Mouse (Mus musculus) midbrain, embryonic 15.5 days (tissue): Measurements from ENCODE around the gene Dok5. TPM values are rescaled to one million over a fixed set of nuclear protein-coding genes. Genes with fewer than 3 reads are reported as not detected.
A peak's percentile ranks its signal among the peaks of the same experiment; 100 is the strongest.

ENCODE experiments used
- ATAC-seq: fragments of 200-750 bp; cut with Nextera tagmentation; replicated peaks from 2 replicates; pipeline ENCODE4 v1.8.0; 2017; ENCODE audit warnings: moderate TSS enrichment
- H3K27ac ChIP-seq: fragments of 300-500 bp; sonication (generic); 2 replicates; pipeline ENCODE4 v1.5.1; 2015; ENCODE audit warnings: mild to moderate bottlenecking, inconsistent platforms
- H3K27me3 ChIP-seq: fragments of 300-500 bp; sonication (generic); replicated peaks from 2 replicates; pipeline ENCODE4 v1.6.1; 2015; ENCODE audit warnings: inconsistent platforms
- H3K36me3 ChIP-seq: fragments of 300-500 bp; sonication (generic); replicated peaks from 2 replicates; pipeline ENCODE4 v1.6.1; 2015; ENCODE audit warnings: inconsistent platforms
- H3K4me1 ChIP-seq: fragments of 300-500 bp; sonication (generic); 2 replicates; pipeline ENCODE4 v1.6.1; 2015; ENCODE audit warnings: inconsistent platforms
- H3K4me2 ChIP-seq: fragments of 300-500 bp; sonication (generic); 2 replicates; pipeline ENCODE4 v1.6.1; 2015; ENCODE audit warnings: inconsistent platforms, mild to moderate bottlenecking, moderate library complexity
- H3K4me3 ChIP-seq: fragments of 300-500 bp; sonication (generic); 2 replicates; pipeline ENCODE4 v1.5.1; 2015; ENCODE audit warnings: mild to moderate bottlenecking, inconsistent platforms
- H3K9ac ChIP-seq: fragments of 300-500 bp; sonication (generic); 2 replicates; pipeline ENCODE4 v1.6.1; 2015; ENCODE audit warnings: mild to moderate bottlenecking, inconsistent platforms
- H3K9me3 ChIP-seq: fragments of 300-500 bp; sonication (generic); 2 replicates; pipeline ENCODE4 v1.6.1; 2016; ENCODE audit warnings: inconsistent platforms
- WGBS: fragments of 180-500 bp; shearing (Covaris S2); methylation state at CpG from one replicate; pipeline ENCODE4 v1.1.7; 2015; ENCODE audit warnings: mixed read lengths; 5-methylcytosine and 5-hydroxymethylcytosine counted together
- polyA plus RNA-seq: library from polyadenylated mRNA; unstranded; fragments of >200 nt; fragmentation: Nextera tagmentation; extraction: Ambion mirVana; gene quantifications from 2 replicates; pipeline ENCODE4 v1.2.1, GENCODE M21; 2015

Gene Dok5
- polyA plus RNA-seq, 1 experiment from 2014 or later, result 52.9 TPM

DNA sequence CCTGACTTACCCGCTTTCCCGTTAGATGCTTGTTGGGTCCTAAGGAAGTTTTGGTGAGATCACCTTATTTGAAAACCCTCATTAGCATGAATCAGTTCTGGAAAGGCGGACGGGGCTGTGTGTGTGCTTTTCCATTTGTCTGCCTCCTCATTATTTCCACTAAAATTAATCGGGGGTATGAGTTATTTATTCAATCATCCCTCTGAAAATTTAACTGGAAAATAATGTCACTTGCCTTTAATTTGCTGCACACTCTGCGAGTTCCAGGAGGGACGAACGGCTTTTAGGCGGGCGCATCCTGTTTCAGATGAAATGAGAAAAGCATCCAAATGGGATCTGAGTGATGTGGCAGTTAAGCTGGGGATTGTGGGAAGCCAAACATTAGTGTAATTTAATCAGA lies 113.9 kb downstream of the Dok5 start:
- WGBS, result 75% methylated on average over 10 of the region's 10 CpGs
- Histone ChIP-seq H3K9ac (no peak overlapping the region), H3K27me3 (no peaks in the 10 kb centered on the region), H3K4me3 (no peak overlapping the region), H3K9me3 (no peaks in the 10 kb centered on the region), H3K27ac (no peak overlapping the region), H3K4me2 (no peak overlapping the region), H3K4me1 (peaks cover 8% of the 10 kb centered on the region; the same call in 1 of the 2 replicates), H3K36me3 (no peaks in the 10 kb centered on the region)
- no peak for ATAC-seq

DNA sequence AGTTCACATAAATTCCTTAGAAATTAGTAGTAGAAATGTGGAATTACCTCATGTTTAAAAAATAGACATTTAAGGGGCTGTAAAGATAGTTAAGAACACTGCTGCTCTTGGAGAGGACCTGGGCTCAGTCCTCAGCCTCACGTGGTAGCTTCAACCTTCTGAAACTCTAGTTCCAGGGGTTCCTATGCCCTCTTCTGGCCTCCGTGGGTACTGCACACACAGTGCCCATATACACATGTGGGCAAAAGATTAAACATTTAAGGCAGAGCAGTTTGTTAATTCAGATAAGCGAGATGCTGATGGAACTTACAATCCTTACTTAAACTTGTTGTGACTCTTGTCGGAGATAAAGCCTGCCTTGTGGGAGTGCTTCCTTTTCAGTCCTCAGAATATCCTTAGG lies 118.5 kb downstream of the Dok5 start:
- no peak overlapping the region for H3K4me3 ChIP-seq
- H3K4me2 ChIP-seq, result no peak overlapping the region
- no peaks in the 10 kb centered on the region for H3K9me3 ChIP-seq
- no peak for ATAC-seq
- H3K27me3 ChIP-seq, result no peaks in the 10 kb centered on the region
- H3K9ac ChIP-seq, result no peak overlapping the region
- WGBS, result 96% methylated on average over 4 of the region's 4 CpGs
- no peak overlapping the region for H3K27ac ChIP-seq
- H3K4me1 ChIP-seq, result peaks cover 8% of the 10 kb centered on the region; the same call in 1 of the 2 replicates
- H3K36me3 ChIP-seq, result no peaks in the 10 kb centered on the region

DNA sequence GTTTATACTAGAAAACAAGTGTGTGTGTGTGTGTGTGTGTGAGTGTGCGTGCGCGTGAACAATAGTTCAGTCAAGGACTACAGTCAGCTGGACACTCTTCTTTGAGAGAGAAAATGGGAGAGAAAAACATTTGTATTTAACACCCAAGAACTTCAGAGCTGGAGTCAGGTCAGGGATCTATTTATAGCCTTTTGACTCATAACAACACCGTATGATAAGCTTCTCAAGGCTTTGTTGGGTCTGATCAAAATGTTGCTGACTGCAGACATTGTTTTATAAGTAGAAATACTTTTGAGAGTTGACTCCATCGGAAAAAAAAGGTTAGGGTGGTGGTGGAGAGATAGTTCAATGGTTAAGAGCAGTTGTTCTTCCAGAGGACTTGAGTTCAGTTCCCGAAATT lies 120.7 kb downstream of the Dok5 start:
- no peak for ATAC-seq
- H3K36me3 ChIP-seq, result no peaks in the 10 kb centered on the region
- H3K27ac ChIP-seq, result no peak overlapping the region
- peaks cover 8% of the 10 kb centered on the region; the same call in 1 of the 2 replicates for H3K4me1 ChIP-seq
- H3K4me2 ChIP-seq, result no peak overlapping the region
- 94% methylated on average over 6 of the region's 6 CpGs for WGBS
- H3K27me3 ChIP-seq, result no peaks in the 10 kb centered on the region
- H3K9ac ChIP-seq, result no peak overlapping the region
- no peak overlapping the region for H3K4me3 ChIP-seq
- no peaks in the 10 kb centered on the region for H3K9me3 ChIP-seq

DNA sequence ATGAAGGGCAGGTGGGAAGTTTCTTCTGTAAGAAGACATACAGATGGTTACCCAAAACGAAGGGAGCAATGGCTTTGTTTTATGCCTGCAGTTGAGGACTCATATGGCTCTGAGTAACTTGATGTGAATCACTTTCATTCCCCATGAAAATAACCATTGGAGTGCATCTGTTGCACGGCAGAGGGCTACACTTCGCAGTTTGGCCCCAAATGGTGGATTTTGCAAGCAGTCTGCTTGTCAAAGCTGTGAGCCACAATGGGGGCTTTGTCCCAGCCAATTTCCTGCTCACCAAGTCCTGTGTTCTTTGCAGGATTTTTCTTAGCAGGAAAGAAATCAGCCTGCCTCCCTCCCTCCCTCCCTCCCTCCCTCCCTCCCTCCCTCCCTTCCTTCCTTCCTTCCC lies 123.6 kb downstream of the Dok5 start:
- H3K4me1 ChIP-seq, result no peaks in the 10 kb centered on the region; the same call in 1 of the 2 replicates
- no peak overlapping the region for H3K9ac ChIP-seq
- no peak overlapping the region for H3K27ac ChIP-seq
- no peak for ATAC-seq
- no peak overlapping the region for H3K4me3 ChIP-seq
- H3K27me3 ChIP-seq, result no peaks in the 10 kb centered on the region
- H3K9me3 ChIP-seq, result no peaks in the 10 kb centered on the region
- WGBS, result 30% methylated on average over 3 of the region's 3 CpGs
- H3K4me2 ChIP-seq, result no peak overlapping the region
- H3K36me3 ChIP-seq, result no peaks in the 10 kb centered on the region

DNA sequence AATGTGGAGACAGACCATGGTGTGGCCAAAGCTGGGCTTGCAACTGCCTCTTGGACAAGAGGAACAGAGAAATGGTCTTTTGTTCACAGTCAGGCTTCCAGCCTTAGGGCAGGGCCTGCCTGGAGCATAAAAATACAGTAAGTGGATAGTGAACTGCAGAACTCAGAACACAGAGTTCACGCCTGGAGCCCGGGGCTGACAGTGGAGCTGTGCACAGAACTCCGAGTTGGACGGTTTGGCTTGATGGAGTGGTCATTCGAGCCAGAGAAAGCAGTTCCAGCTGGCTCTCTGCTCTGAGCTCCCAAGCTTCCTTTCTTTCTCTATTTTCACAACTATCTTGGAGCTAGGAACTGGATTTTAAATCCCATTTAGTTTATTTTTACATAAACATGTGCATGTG lies 124.5 kb downstream of the Dok5 start:
- Histone ChIP-seq H3K27me3 (no peaks in the 10 kb centered on the region), H3K4me2 (no peak overlapping the region), H3K4me1 (no peaks in the 10 kb centered on the region; the same call in 1 of the 2 replicates), H3K27ac (peak overlapping the region; percentile 10; the same call in 1 of the 2 replicates), H3K9me3 (no peaks in the 10 kb centered on the region), H3K9ac (no peak overlapping the region), H3K4me3 (no peak overlapping the region), H3K36me3 (no peaks in the 10 kb centered on the region)
- WGBS, result 79% methylated on average over 5 of the region's 5 CpGs
- no peak for ATAC-seq

DNA sequence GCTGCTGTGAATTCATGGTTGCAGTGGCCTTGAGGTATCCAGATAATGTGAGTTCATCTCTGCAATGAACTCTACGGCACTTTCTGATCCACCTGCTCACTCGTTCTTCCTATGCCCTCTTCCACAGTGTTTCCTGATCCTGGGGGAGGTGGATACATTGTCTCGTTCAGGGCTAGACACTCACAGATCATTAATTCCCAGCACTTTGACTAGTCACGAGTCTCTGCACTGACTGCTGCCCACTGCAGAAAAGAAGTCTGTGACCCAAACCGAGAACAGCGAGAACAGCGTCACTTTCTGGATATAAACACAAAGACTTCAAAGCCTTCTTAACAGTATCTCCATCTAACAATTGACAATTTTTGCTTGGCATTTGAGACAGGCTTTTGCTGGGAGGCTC lies 125.9 kb downstream of the Dok5 start:
- Histone ChIP-seq H3K27me3 (no peaks in the 10 kb centered on the region), H3K4me1 (no peaks in the 10 kb centered on the region; the same call in 1 of the 2 replicates), H3K4me2 (no peak overlapping the region), H3K9ac (no peak overlapping the region), H3K4me3 (no peak overlapping the region), H3K27ac (no peak overlapping the region), H3K9me3 (no peaks in the 10 kb centered on the region), H3K36me3 (no peaks in the 10 kb centered on the region)
- ATAC-seq, result no peak
- WGBS, result 39% methylated on average over 7 of the region's 7 CpGs

DNA sequence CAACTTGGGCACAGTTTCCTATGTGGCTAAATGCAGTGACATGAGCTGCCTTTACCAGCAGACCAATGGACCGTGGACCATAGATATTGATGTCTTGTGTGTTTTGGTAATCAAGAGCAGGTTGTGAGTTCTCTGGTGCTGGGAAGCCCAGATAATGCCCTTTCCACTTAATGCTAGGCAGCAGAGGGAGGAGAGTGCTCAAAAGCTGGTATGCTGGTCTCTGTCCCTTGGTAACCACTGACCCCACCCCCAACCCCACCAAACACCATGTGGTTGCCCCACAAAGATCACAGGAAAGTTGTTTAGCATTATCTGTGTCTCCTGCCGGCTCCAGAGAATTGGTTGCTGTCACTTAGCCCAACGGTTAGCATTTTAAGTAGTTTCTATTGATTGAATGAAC lies 127.0 kb downstream of the Dok5 start:
- Histone ChIP-seq H3K4me3 (no peak overlapping the region), H3K9me3 (no peaks in the 10 kb centered on the region), H3K4me2 (no peak overlapping the region), H3K9ac (no peak overlapping the region), H3K4me1 (no peaks in the 10 kb centered on the region; the same call in 1 of the 2 replicates), H3K27ac (no peak overlapping the region), H3K36me3 (no peaks in the 10 kb centered on the region), H3K27me3 (no peaks in the 10 kb centered on the region)
- no peak for ATAC-seq
- 17% methylated on average over 3 of the region's 3 CpGs for WGBS

DNA sequence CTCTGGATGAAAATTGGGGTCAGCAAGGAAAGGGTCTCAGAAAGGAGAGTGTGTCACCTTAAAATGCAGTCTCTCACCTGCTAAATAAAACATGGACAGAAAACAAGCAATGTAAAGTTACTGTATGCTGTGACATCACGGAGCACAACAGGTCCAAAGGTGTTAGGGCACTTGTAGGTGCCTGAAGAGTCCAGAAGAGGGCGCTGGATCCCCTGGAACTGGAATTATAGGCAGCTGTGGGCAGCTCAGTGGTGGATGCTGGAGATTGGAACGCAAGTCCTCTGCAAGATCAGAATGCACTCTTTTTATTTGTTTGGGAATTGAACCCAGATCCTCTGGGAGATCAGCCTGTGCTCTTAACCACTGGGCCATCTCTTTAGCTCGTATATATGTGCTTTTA lies 129.0 kb downstream of the Dok5 start:
- Histone ChIP-seq H3K4me1 (no peaks in the 10 kb centered on the region; the same call in 1 of the 2 replicates), H3K27ac (no peak overlapping the region), H3K4me2 (no peak overlapping the region), H3K9ac (no peak overlapping the region), H3K4me3 (no peak overlapping the region), H3K27me3 (no peaks in the 10 kb centered on the region), H3K36me3 (no peaks in the 10 kb centered on the region), H3K9me3 (no peaks in the 10 kb centered on the region)
- no peak for ATAC-seq
- 70% methylated on average over 4 of the region's 4 CpGs for WGBS

DNA sequence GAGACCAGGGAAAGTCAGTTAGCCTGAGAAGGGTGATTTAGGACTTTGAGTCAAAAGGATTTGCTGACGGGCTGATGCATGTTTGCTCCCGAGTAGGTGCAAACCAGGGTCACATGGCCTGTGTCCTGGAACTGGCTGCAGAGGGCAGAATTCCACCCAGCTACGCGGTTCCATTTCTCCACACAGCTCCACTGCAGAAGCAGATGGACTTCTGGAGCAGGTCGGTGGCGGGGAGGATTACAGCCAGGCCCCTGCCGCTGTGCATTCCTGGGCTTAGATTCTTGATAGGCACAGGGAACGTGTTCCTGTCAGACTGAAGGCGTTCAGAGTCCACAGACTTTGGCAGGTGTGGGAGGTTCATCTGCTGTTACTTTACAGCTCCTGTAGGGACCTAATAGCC lies 131.2 kb downstream of the Dok5 start:
- WGBS, result 79% methylated on average over 9 of the region's 9 CpGs
- no peaks in the 10 kb centered on the region for H3K36me3 ChIP-seq
- no peak overlapping the region for H3K4me3 ChIP-seq

DNA sequence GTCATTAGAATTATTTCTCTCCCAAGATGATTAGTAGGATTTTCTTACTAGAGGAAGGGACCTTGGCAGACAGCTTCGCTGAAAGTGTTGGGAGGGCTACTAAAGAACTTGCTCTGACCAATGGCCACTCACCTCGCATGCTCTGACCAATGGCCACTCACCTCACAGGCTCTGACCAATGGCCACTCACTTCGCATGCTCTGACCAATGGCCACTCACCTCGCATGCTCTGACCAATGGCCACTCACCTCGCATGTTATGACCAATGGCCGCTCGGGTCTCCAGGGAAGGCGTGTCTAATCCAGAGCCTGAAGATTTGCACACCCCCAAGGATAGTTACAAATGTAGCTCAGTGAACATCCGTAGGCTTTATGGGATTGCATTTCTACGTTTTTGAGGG lies 131.6 kb downstream of the Dok5 start:
- no peaks in the 10 kb centered on the region for H3K36me3 ChIP-seq
- H3K9me3 ChIP-seq, result no peaks in the 10 kb centered on the region
- no peaks in the 10 kb centered on the region for H3K4me1 ChIP-seq
- no peak for ATAC-seq
- H3K27me3 ChIP-seq, result no peaks in the 10 kb centered on the region
- no peak overlapping the region for H3K27ac ChIP-seq
- H3K4me3 ChIP-seq, result no peak overlapping the region
- WGBS, result 96% methylated on average over 10 of the region's 10 CpGs
- H3K4me2 ChIP-seq, result no peak overlapping the region
- no peak overlapping the region for H3K9ac ChIP-seq

More for the DNA sequence above, 131.2 kb downstream of the Dok5 start:
- Histone ChIP-seq H3K9me3 (no peaks in the 10 kb centered on the region), H3K4me2 (no peak overlapping the region), H3K4me1 (no peaks in the 10 kb centered on the region; the same call in 1 of the 2 replicates), H3K27ac (no peak overlapping the region), H3K9ac (no peak overlapping the region), H3K27me3 (no peaks in the 10 kb centered on the region)
- ATAC-seq, result no peak

DNA sequence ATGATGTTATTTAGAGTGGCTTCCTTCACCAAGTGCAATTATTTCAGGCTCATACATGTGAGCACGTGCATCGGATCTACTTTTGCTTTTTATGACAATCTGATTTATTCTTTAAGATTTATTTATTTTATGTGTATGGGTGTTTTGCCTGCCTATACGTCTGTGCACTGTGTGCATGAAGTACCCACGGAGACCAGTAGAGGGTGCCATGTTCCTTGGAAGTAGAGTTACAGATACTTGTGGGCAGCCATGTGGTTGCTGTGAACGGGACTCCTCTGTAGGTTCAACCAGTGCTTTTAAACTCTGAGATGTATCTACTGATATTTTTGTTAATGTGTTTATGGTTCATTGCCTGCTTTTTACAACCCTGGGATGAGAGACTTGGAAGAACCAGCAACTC lies 132.4 kb downstream of the Dok5 start:
- Histone ChIP-seq H3K4me3 (no peak overlapping the region), H3K27me3 (no peaks in the 10 kb centered on the region), H3K4me2 (no peak overlapping the region), H3K9me3 (no peaks in the 10 kb centered on the region), H3K27ac (no peak overlapping the region), H3K36me3 (no peaks in the 10 kb centered on the region), H3K9ac (no peak overlapping the region), H3K4me1 (no peaks in the 10 kb centered on the region)
- no peak for ATAC-seq
- WGBS, result 93% methylated on average over 5 of the region's 5 CpGs

DNA sequence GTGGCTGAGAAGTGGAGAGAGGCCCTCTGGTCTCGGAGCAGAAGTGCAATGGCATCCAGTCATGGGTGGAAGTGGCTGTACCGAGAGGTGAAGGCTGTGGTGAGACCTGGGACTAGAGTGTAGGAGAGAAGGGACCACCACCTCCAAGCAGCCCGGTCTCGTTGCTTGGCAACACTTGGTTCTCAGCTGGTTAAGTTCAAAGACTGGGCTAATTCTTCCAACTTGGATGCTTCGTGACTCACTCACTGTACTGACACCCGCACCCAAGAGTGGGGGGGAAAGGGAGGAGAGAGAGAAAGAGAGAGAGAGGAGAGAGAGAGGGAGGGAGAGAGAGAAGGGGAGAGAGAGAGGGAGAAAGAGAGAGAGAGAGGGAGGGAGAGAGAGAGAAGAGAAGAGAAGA lies 133.2 kb downstream of the Dok5 start:
- no peak for ATAC-seq
- H3K9ac ChIP-seq, result no peak overlapping the region
- no peaks in the 10 kb centered on the region for H3K9me3 ChIP-seq
- WGBS, result 77% methylated on average over 6 of the region's 6 CpGs
- H3K36me3 ChIP-seq, result no peaks in the 10 kb centered on the region
- no peaks in the 10 kb centered on the region for H3K4me1 ChIP-seq
- no peak overlapping the region for H3K4me2 ChIP-seq
- no peak overlapping the region for H3K4me3 ChIP-seq
- no peak overlapping the region for H3K27ac ChIP-seq
- no peaks in the 10 kb centered on the region for H3K27me3 ChIP-seq

DNA sequence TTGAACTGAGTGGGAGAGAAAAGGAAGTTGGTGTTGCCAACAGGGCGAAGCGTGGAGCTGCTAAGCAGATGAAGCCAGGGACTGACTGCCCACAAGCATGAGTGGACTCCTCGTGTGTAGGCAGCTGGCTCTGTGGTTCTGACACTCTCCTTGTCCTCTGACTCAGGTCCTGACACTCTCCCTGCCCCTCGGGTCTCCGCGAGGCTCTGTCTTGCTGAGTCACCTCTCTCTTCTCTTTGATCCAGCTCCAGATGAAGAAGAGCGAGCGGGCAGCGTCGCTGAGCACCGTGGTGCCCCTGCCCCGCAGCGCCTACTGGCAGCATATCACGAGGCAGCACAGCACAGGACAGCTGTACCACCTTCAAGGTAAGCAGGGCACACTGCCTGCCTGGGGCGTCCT lies 139.0 kb downstream of the Dok5 start:
- H3K36me3 ChIP-seq, result no peaks in the 10 kb centered on the region
- no peak overlapping the region for H3K27ac ChIP-seq
- H3K4me2 ChIP-seq, result no peak overlapping the region
- no peaks in the 10 kb centered on the region for H3K4me1 ChIP-seq
- H3K27me3 ChIP-seq, result no peaks in the 10 kb centered on the region
- no peak overlapping the region for H3K4me3 ChIP-seq
- no peak overlapping the region for H3K9ac ChIP-seq
- 85% methylated on average over 15 of the region's 15 CpGs for WGBS
- H3K9me3 ChIP-seq, result no peaks in the 10 kb centered on the region
- ATAC-seq, result no peak
